Mouse (Mus musculus): ENCODE data around the gene Macrod2.

DNA sequence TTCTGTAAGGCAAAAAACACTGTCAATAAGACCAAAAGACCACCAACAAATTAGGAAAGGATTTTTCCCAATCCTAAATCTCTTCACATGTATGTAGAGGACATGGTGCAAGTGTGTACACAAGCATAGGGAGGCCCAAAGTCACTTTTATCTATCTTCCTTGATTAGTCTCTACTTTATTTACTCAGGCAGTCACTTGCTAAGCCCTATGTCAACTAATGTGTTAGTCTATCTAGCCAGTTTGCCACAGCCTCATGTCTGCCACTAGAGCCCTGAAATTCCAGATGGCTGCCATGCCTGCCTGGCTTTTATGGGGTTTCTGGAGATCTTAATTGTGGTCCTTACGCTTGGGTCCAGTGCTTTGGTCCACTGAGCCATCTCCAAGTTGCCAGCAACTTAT is 1483.4 kb downstream of the Macrod2 start:
- TF ChIP-seq EP300 (IDR thresholded peaks at IDR 0.05; ENCODE audit: low read depth): no peak
- TF ChIP-seq CTCF (IDR thresholded peaks at IDR 0.05; ENCODE audit: low read depth): no peak
